Mouse (Mus musculus) retina, postnatal 7 days (tissue): ENCODE results near the gene Syne3.

Source experiments
- DNase-seq: peaks from one replicate; pipeline ENCODE4 v3.0.0-alpha.2; 2012; ENCODE audit warnings: low read depth, low spot score

Syne3 gene

DNA sequence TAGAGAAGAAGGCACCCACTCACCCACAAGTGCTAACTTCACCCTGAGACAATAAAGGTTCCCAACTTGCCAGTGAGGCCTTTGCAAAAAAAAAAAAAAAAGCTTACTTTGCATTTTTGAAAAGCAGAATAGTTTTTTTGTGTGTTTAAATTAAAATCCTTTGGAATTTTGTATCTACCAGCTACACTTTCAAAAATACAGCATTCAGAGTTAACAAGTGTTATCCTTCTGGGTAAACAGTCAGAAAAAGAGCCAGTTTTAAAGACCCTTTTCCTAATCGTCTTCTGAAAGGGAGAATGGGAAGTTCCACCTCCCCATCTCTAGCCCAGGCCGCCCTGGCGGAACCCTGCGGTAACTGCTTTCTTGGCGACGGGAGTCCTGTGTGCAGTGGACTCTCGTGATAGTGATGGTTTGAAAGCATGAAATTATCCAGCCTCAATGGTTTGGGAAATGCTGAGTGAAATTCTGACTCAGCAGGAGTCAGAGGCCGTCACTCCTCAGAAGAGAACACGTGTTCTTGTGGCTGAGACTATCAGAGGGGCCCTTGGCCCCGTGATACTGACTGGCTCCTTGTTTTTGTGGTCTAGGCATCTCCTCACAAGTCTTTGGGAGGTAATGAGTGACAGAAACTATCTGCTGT lies 16.5 kb upstream of the Syne3 start:
- DNase-seq = no peak

GRCm38 (mm10) chr12:105025271-105025946 lies 15.8 kb upstream of the Syne3 start:
- DNase-seq = peak; percentile 52

DNA sequence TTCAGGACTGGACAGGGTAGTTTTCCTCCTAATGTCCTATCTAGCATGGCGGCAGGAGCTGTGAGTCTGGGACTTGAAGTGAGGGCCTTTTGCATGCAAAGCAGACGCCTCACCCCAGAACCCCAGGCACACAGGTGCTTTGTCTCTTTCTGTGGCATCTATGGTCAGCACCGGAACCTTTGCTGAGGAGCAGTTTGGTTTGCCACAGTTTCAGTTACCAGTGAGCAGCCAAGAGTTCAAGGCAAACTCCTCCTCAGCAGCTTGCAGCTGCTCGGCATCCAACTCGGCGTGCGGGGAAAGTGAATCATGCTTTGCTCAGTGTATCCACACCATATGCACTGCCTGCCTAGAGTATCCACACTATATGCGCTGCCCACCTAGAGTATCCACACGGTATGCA lies 13.2 kb upstream of the Syne3 start:
- no peak for DNase-seq

DNA sequence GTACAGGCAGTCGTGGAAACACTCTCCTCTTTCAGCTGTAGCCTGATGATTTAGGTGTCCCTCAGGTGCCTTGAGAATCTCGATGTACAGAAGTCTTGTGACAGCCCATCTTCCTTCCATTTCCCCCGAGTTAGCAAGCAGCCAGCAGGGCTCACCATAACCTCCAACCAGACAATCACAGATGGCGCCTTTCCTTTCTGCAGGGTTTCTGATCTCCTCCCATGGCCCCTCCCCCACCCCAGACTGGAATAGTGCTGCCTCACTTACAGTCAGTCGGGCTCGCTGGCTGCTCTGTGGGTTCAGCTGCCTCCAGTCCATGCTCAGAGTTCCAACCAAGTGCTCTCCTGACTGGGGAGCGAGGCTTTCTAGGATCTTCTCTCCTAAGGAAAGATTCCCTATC lies 12.5 kb upstream of the Syne3 start:
- DNase-seq = no peak

- DNase-seq = no peak
These were observed 11.9 kb upstream of the Syne3 start for GRCm38 (mm10) chr12:105021441-105022069.

GRCm38 (mm10) chr12:105019359-105020219 lies 10.0 kb upstream of the Syne3 start:
- DNase-seq = no peak

DNA sequence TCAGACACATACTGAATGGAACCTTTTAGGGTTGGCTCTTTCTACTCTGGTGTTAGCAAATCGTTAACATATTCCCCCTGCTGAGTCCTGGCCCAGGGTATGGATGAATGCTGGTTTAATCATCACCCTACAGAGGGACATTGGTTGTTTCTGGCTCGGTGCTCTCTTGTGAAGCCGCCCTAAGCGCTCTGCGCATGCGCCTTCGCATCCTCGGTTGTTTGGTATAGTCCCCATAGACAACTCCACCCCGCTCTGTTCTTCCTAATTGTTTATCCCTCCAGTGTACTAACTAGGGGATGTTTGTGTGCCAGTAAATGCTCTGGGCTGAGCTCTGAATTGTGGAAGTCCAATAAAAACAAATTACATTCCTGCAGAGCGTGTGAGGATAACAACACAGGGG lies 7.0 kb upstream of the Syne3 start:
- no peak for DNase-seq

- DNase-seq = no peak
These were observed 6.6 kb upstream of the Syne3 start for GRCm38 (mm10) chr12:105016199-105016598.

GRCm38 (mm10) chr12:105013065-105013464 lies 3.5 kb upstream of the Syne3 start:
- DNase-seq = no peak

- no peak for DNase-seq
These were observed 2.7 kb upstream of the Syne3 start for GRCm38 (mm10) chr12:105012314-105012713.

GRCm38 (mm10) chr12:105011589-105011988 lies 2.0 kb upstream of the Syne3 start:
- no peak for DNase-seq

DNA sequence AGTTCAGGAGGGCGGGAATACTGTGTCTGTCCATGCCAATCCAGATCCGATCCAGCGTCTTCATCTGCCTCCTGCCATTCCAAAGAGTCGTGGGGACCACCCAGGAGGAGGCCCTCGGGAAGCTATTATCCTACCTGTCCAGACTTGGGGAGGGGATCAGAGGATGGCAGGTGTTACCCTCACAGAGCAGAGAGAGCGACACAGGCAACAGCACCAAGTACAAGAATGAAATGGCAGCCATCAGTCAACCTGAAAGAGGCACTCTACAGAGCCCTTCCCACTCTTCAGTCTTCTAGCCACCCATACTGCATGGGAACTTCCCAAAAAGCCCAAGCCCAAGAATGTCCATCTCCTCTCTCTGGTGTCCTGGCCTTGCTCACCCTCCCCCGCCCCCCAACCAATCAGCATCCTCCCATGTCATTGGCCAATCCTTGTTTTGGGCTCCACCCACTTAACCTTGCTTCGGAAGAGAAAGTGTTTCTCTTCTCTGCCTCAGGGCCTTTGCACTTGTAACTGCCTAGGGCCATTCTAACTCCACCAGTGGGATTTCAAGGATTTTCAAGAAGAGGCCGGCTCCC lies 693 bp upstream of the Syne3 start:
- no peak for DNase-seq

- no peak for DNase-seq
These were observed 844 bp downstream of the Syne3 start for GRCm38 (mm10) chr12:105008752-105009178.

DNA sequence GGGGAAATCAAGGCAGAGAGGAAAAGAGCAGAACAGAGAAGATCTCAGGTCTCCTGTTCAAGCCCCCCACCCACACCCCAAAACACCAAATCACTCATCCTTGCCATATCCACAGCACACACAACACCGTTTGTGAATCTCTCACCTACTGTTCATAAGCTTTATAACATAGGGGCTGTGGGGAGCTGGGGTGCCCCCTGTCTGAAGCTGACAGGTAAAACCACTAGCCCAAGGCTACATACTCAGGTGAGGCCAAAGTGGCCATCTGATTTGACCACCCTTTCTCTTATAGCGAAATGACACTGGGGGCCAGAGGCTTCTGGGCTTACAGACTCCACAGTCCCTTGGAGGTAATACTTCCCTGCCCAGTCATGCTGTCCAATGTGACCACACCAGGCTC lies 1.5 kb downstream of the Syne3 start:
- no peak for DNase-seq

- no peak for DNase-seq
These were observed 4.0 kb downstream of the Syne3 start for GRCm38 (mm10) chr12:105005715-105005972.

- no peak for DNase-seq
These were observed 4.5 kb downstream of the Syne3 start for GRCm38 (mm10) chr12:105004956-105005714.

DNA sequence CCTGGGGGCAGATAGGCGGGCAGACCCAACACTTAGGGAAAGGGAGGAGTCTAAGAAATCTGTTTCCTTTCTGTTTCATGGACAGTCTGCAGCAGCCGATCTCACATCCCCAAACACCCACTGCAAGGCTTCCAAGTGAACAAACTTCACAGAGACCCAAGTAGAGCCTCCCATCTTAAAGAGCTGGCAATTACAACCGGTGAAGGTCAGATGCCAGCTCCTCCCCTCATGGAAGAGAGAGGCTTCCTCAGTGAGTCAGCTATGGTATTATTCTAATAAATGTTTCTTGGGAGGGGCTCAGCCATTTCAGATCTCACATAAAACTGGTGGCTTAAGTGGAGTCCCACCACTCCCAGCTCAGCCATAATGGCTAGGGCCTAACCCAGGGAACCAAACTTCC lies 5.9 kb downstream of the Syne3 start:
- DNase-seq = no peak

DNA sequence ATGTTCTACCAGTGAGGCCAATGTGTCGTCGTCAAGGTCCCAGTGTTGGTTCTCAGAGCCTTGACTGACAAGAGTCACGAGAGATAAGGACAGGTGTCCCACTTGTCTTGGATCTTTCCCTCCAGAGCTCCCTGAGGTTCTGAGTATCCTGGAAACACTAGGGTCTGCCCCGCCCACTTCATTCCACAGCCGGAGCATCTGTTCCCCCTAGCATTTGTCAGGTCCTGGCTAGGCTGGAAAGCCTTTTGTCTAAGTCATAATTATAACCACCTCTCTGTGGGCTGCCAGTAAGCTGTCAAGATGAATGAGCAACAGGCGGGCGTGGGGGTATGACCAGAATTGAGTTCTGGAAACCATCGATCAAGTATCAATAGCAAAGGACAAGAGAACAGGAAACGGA lies 6.5 kb downstream of the Syne3 start:
- DNase-seq = no peak

- no peak for DNase-seq
These were observed 7.1 kb downstream of the Syne3 start for GRCm38 (mm10) chr12:105002340-105003132.

- DNase-seq = no peak
These were observed 8.3 kb downstream of the Syne3 start for GRCm38 (mm10) chr12:105001317-105001716.
